Mouse (Mus musculus) left cerebral cortex, postnatal 14 days (tissue): ENCODE results near the gene Wdsub1. TPM values are rescaled to one million over a fixed set of nuclear protein-coding genes. Genes with fewer than 3 reads are reported as not detected.

Experiments
- DNase-seq, 2 experiments: peaks; one replicate each; pipeline ENCODE4 v3.0.0; 2021 to 2022; ENCODE audit warnings: low spot score in 2 of 2, mixed read lengths in 1 of 2
- intact Hi-C: fragments of 180-260 bp; cut with DNase I; formaldehyde crosslinking; loops from one replicate; pipeline ENCODE4 v1.15.1; 2025
- total RNA-seq, 2 experiments: library from RNA; stranded (reverse); gene quantifications; 2 replicates each; pipeline ENCODE4 v1.2.3; 2021

Gene Wdsub1
- total RNA-seq, 2 experiments from 2014 or later = 16.2 to 16.7 TPM

DNA sequence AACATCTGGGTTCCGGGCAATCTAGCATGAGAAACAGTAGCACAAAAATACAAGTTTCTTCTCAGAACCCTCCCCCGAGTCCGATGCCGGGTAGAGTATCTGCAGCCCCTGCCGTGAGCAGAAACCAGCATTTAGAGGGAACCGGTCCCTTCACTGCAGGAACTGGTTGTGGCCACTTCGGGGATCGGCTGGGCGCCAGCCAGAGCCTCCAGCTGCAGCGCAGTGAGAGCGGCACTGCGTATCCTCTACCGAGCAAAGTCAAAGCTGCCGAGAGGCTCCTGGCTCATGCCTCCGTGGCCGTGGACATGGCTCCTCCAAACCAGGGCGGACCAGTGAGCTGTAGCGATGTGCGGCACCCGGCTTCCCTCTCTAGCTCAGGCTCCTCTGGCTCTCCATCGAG lies 39.2 kb downstream of the Wdsub1 start:
- DNase-seq = no peak
- intact Hi-C loops = no loop called here

DNA sequence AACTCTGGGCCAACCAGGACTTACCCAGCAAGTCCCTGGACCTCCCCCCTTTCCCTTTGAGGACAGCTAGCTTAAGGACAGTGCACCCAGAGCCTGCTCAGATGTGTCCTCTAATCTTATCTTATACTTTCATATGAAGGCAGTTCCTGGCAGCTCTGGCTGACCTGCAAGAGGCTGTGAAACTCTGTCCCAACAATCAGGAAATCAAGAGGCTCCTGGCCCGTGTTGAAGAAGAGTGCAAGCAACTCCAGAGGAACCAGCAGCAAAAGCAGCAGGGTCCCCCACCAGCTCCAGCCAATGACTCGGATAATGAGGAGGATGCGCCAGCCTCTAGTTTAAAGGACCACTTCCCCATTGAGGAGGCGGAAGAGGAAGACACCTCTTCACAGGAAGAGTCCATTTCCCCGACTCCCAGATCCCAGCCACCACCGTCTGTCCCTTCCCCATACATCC lies 39.8 kb downstream of the Wdsub1 start:
- no peak for DNase-seq
- intact Hi-C loops = no loop called here

DNA sequence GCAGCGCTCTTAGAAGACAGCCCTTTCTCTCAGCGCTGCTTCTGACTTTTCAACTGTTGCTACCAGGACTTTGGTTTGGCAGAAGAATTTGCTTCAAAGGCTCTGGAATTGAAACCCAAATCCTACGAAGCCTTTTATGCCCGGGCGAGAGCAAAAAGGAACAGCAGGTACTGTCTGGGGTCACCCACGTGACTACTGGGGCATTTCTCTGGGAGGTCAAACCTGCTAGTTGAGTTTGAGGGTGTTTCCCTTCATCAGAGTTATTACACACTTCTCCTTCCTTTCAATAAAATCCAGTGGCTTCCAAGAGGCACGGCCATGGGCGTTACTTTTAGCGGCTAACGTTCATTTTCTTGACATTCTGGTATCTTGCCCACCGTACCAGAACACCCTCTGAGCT lies 40.4 kb downstream of the Wdsub1 start:
- DNase-seq = no peak
- intact Hi-C loops = no loop called here

DNA sequence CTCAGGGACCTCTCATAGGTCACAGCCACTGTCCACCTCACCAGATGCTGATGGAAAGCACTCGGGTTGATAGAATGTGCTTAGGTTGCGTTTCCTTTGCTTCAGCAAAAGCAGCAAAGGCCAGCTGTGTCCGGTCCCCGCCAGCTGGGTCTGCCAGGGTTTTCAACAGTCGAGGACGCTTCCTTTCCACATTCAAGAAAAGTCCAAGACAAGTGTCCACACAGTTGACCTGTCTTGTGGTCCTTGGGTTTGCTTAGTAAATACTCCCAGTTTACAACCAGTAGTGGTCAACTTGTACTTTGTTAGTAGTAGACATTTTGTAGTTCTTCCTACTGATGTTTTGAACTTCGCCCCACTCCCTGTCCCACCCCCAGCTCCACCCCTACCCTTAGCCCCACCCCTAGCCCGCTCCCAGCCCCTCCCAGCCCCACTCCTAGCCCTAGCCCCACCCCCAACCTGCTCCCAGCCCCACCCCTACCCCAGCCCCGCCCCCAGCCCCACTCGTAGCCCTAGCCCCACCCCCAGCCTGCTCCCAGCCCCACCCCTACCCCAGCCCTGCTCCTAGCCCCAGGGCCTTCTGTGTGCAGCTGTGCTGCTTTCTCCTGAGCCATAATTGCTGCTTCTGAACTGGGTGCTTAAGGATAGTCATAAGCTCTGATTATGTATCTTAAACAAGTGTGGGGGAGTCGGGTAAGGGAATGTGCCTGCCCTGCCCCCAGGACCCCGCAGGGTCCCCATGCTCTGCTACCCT lies 41.0 kb downstream of the Wdsub1 start:
- intact Hi-C loops = no loop called here
- no peak for DNase-seq

DNA sequence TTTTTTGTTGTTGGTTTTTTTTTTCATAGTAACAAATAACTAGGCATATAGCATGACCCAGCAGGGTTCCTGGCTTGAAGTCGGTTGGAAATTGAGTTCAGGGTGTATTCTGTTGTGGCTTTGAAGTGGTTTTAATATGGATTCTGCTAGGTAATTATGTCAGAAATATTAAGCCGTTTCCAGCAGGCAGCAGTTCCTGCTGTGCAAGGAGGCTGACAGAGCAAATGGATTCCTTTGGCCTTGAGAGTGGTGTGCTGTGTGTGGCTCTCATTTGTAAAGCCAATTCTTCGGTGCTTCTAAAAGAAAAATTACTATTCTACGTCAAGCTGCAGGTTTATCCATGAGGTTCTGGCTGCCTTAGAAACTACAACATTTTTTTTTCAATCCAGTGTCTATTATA lies 42.2 kb downstream of the Wdsub1 start:
- intact Hi-C loops = no loop called here
- DNase-seq = no peak

DNA sequence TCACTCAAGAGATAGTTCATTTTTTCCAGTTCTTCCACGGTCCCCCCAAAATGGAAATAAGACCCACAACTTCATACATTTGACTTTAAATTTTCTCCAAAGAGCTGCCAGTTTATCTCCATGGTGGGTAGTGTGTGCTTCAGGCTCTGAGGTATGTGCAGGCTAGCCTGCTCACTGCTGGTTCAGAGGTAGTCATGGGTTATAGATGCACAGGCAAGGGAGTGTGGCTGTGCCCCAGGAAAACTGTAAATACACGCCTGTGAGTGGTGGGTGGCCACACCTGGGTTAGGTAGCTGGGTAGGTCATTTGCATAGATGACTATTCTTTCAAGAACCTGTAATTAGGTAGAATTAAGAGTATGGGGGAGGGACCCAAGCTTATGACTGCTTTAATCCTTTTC lies 42.6 kb downstream of the Wdsub1 start:
- intact Hi-C loops = no loop called here
- no peak for DNase-seq

DNA sequence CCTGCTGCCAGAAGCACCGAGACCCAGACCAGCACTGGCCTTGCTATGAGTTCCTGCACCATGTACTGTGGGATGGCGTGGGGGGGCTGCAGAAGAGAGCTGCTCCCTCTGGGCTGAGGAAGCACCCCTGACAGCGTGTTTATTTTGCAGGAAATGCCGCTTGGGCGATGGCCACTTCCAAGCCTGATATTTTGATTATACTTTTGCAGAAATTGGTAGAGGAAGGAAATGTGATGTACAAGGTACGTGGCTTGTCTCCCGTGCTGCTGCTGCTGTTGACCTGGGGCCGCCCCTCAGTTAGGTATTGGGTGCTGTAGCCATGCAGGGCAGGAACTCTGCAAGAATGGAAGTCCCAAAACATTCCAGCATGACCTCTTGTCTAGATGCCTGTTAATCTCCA lies 43.6 kb downstream of the Wdsub1 start:
- no peak for DNase-seq
- intact Hi-C loops = no loop called here

DNA sequence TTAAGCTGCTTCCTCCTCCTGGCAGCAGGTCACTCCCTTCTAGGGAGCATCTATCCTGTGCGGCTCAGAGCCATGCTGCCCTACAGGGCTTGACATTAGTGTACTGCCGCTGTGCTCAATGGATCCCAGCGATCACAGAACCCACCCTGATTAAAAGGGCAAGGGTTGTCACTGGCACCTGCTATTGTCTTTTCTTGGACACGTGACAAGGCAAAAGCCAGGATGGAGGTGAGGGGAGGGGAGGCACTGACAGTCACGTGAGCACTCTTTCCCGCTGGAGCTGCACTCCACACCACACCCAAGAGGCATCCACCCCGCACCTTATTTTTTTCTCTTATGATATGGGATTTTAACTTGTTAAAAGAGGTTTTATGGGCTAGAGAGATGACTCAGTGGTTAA lies 50.6 kb downstream of the Wdsub1 start:
- DNase-seq = no peak
- intact Hi-C loops = loop anchor here (5.0 kb wide), 1 partner anchor 55 kb away; no protein-coding TSS in a partner anchor

DNA sequence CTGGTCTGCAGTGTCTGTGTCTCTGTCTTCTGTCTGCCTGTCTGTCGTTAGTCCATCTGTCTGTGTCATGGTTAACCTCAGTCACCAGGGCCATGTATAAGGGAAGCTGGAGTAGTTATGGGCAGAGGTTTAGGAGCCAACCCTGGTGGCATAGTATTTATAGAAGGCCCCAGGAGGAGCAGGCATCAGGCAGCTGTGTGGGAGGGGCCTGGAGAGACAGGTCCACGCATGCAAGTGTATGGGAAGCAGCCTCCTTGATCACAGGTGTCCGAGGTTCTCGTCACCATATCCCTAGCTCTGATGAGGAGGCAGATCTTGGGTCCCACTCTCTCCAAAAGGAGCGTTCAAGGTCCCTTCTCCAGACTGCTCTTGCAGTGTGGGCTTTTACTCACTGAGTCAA lies 51.5 kb downstream of the Wdsub1 start:
- DNase-seq = no peak
- intact Hi-C loops = loop anchor here (5.0 kb wide), 1 partner anchor 56 kb away; no protein-coding TSS in a partner anchor

DNA sequence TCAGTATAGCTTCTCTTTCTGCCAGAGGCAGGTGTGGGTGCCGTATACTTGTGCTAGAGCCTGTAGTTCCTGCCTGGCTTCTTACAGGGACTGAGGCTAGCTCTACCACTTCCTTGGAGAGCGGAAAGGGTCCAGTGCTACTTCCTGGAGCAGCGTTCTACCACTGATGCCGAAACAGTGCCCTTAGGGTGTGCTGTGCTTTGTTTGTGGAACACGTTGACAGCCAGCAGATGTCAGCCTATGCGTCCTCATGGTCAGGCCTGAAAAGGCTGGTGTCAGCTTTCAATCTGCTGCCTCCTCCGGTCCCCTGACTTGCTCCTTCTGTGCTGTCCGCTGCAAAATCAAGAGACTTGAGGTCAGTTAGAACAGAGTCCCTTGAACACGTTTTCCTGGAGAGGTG lies 52.2 kb downstream of the Wdsub1 start:
- peak; percentile 26 to 40 for DNase-seq
- intact Hi-C loops = loop anchor here (5.0 kb wide), 1 partner anchor 57 kb away; no protein-coding TSS in a partner anchor

DNA sequence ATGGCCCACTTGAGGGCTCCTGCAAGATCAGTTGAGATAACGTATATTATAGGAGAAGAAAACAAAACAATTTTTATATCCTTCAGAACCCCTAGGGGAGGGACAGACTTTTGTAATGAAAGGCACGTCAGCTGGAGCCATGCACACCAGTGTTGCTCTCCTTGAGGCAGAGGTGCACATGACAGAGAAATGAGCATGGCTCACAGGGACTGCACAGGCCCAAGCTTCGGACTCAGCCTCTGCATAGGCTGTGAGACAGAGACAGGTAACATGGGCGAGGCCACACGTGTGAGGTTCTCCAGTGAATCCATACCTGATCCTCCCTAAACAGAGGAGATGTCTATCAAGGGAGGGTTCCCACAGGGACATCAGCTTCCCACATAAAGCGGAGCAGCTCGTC lies 52.7 kb downstream of the Wdsub1 start:
- no peak for DNase-seq
- intact Hi-C loops = loop anchor here (5.0 kb wide), 1 partner anchor 58 kb away; no protein-coding TSS in a partner anchor

DNA sequence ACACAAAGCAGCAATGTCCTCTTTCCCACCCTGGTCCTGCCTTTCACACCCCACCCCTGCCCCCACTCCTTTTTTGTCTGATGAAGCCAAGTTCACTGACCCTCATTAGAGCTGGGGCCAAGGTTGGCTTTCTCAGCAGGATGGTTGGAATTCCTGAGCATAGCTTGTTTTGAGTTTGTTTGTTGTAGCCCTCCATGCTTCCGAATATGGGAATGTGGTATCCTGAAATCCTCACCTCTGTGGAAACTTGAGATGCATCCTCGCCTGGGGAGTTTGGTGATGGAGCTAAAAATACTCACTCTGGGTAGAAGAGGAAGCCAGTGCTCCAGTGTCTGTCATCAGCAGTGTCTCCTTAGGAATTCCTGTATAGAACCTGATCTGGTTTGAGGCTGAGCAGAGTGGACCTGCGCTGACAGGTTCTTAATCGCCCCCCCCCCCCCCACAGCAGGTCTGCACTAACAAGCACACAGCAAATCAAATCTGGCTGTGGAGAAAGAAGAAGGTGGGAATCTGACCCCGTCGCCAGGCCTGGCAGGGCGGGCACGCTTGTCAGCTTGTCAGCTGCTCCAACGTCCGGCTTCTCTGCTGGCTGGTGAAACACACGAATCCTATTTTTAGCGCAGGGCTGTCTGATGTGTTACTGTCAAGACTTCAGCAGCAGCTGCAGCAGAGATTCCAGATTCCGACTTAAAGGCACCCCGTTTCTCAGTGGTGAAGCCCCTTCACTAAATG lies 53.4 kb downstream of the Wdsub1 start:
- intact Hi-C loops = no loop called here
- DNase-seq = peak; percentile 31 to 64

DNA sequence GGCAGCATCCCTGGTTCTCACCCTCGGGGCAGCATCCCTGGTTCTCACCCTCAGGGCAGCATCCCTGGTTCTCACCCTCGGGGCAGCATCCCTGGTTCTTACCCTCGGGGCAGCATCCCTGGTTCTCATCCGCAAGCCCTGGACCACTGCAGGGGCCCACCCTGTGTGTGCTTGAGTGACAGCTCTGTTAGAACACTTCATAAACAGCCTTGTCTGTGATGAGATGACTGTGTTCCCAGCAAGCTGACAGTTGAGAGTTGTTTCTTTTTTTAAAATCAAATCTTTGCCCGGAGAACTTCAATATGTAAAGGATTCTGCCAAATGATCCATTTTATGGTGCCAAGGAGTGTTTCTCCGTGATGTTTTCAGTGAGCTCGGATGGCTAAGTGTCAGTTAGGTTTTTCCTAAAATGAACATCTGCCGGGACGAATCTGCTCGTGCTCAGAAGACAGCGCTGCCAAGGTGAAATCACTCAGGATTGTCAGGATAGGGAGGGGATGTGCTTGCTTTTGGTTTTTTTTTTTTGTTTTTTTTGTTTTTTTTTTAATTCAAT lies 54.2 kb downstream of the Wdsub1 start:
- intact Hi-C loops = no loop called here
- peak; percentile 27 to 41 for DNase-seq

DNA sequence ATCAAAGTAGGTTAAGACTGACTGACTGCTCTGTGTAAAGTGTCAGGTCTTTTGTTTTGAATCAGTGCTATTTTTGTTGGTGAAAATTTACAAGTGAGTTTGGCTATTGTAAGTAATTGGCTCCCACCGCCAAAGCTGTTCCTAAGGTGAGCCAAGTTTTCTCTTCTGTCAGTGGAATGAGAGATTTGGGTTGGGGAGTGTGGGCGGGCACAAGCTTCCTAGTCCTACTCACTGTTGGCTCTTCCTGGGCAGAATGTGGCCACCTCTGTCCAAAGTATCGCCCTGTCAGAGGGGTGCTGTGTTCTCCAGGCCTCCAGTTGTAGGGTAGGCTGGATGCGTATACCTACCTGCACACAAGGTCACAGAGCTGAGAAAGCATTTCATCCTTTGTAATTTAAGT lies 57.0 kb downstream of the Wdsub1 start:
- DNase-seq = no peak
- intact Hi-C loops = no loop called here

DNA sequence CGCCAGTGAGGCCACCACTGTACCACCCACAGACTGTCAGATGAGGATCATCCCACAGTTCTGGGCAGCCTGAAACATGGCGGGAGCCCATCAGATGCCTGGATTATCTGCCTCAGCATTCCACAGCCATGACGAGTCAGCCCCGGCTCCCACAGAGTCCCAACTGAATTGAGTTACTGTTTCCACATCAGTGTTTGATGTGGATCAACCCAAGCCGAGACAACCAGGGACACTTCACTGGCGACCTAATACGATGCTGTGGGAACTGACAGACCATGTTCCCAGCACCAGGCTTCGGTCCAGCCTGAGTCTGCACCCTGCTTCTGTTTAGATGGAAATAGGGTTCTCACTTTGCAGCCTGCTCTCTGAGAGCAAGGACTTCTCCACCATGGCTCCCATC lies 58.1 kb downstream of the Wdsub1 start:
- no peak for DNase-seq
- intact Hi-C loops = no loop called here

DNA sequence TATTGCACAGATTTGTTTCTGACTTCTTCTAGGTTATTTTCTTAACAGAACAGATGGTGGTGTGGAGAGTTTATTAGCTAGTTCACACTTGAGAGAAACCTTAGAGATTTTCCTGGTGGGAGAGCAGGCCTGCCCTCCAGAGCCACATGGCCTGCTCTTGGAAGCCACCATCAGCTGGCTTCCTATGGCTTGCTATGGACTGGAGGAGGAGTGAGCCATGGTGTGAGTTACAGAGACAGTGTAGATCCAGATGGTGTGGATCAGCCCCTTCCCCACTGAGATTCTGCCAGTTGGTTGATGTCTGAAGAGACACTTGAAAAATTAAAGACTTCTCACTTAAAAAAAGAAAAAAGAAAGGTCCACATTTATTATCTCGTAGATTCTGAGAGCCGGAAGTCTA lies 61.3 kb downstream of the Wdsub1 start:
- intact Hi-C loops = no loop called here
- no peak for DNase-seq

DNA sequence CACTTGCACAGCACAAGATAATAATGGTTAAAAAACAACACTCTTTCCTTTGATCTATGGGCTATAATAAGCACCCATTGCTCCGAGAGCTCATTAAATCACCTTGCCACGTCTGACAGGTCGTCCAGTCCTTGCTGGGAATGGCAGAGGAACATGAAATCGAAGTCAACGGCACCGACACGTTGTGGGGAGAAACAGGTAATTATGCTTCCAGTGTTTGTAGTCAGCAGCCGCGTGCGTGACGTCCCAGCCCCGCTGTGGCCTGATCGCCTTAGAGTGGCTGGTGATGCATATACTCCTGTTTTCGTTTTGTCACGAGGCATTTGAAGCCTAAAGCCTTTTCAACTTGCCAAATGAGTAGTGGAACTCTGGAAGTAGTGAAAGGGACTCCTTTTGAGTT lies 62.3 kb downstream of the Wdsub1 start:
- intact Hi-C loops = no loop called here
- no peak for DNase-seq

DNA sequence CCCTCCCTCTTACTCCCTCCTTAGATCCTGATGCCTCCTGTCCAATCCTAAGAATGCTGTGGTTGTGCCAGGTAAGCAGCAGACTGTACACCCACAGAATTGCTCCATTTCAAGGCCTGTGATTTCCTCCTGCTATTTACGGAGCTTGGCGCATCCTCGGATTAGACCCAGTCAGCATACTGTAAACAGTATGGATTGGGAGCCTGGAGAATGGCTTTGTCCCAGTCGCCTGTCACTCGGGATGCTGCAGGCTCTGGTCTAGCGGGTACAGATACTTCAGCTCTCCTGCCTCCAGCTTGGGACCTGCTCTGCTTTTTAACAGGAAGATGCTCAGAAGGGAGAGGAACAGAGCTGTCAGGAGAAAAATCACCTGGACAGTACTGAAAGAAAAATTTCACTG lies 63.0 kb downstream of the Wdsub1 start:
- DNase-seq = no peak
- intact Hi-C loops = no loop called here

DNA sequence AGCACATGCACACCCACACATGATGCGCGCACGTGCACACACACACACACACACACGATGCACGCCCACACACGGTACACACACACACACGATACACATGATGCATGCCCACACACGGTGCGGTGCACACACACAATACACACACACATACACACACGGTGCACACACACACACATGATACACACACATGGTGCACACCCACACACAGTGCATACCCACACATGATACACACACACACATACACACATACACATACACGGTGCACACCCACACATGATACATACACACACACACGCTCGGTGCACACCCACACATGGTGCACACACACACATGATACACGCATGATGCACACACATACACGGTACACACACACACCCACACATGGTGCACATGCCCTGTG lies 63.7 kb downstream of the Wdsub1 start:
- DNase-seq = no peak
- intact Hi-C loops = no loop called here

DNA sequence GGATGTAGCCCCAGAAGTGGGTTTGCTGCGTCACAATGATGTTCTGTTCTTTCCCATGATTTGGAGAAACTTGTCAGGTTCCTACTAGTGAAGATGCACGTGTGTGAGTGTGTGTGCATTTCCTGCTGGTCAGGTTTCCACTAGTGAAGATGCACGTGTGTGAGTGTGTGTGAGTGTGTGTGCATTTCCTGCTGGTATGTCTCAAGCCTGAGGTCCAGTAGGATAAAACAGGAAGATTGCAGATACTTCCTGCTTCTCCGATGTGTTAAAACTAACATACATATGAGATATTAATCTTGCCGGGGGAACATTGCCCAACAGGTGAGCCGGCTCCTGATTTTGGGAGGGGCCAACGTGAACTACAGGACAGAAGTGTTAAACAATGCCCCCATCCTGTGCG lies 67.4 kb downstream of the Wdsub1 start:
- DNase-seq = no peak
- intact Hi-C loops = no loop called here

DNA sequence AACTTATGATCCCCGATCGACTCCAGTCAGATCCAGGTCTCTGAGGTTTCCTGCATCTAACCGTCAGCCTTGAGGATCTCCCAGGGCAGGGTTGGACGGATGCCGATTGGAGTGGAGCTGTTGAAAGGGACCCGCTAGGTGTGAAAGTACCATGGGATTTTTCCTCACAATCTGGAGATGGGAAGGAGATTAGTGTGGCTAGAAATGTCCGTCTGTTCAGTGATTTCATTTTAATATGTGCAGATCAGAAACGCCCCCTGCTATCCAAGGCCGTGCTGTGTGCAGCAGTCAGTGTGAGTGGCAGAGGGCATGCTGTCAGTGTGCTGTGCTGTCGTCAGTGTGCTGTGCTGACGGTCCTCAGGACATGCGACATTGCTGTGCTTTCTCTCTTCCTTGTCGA lies 68.9 kb downstream of the Wdsub1 start:
- intact Hi-C loops = no loop called here
- no peak for DNase-seq
